Mouse (Mus musculus) olfactory bulb, adult 2 months (tissue): Measurements from ENCODE around the gene Ccdc120.

Source experiments
- CTCF ChIP-seq: fragments of 200-500 bp; IDR thresholded peaks from 2 replicates; pipeline ENCODE4 v1.5.1; 2012; ENCODE audit warnings: low read depth, mild to moderate bottlenecking, low read length, moderate library complexity; ENCODE audit not compliant: insufficient read depth
- POLR2A ChIP-seq: fragments of 200-500 bp; IDR thresholded peaks from 2 replicates; pipeline ENCODE4 v1.6.1; 2012; ENCODE audit warnings: mild to moderate bottlenecking, low read depth, low read length, moderate library complexity; ENCODE audit not compliant: insufficient read depth

DNA sequence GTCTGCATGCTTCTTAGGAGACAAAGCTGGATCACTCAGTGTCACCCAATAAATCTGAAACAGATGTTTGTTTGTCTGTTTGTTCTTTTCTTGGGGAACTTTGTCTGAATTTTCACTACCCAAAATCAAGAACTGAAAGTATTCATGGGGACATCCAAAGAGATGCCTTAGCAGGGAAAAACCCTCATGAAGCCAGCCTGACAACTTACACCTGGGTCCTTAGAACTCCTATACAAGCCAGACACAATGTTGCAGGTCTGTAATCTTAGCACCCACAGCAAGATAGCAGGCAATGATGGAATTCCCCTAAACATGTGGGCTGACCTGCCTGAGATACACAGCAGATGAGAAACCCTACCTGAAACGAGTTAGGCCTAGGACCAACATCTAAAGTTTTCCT, 5.8 kb downstream of the Ccdc120 start:
- no peak for TF ChIP-seq CTCF
- TF ChIP-seq POLR2A = no peak
